Mouse (Mus musculus) forebrain, postnatal 0 days (tissue): ENCODE measurements at regions not wholly inside any gene's neighbourhood (a gene's known extent, or its start where the extent isn't known, plus 50 kb on each side); places are given as distances from the start of the nearest gene placed in this dataset.

Experiments used
- ATAC-seq: fragments of 200-750 bp; cut with Nextera tagmentation; 2 replicates; pipeline ENCODE4 v1.8.0; 2017; ENCODE audit warnings: mild to moderate bottlenecking, moderate library complexity
- DNase-seq: peaks from one replicate; pipeline ENCODE4 v3.0.0-alpha.2; 2015
- H3K27ac ChIP-seq: fragments of 300-500 bp; sonication (generic); 2 replicates; pipeline ENCODE4 v1.5.1; 2014; ENCODE audit warnings: low read depth, mild to moderate bottlenecking, antibody characterized with exemption, low read length, moderate library complexity, mixed read lengths
- H3K27me3 ChIP-seq: fragments of 300-500 bp; sonication (generic); 2 replicates; pipeline ENCODE4 v1.6.1; 2014; ENCODE audit warnings: mild to moderate bottlenecking, low read length, mixed read lengths; ENCODE audit not compliant: insufficient read depth
- H3K36me3 ChIP-seq: fragments of 300-500 bp; sonication (generic); 2 replicates; pipeline ENCODE4 v1.6.1; 2014; ENCODE audit warnings: mild to moderate bottlenecking, moderate library complexity; ENCODE audit not compliant: insufficient read depth
- H3K4me1 ChIP-seq: fragments of 300-500 bp; sonication (generic); 2 replicates; pipeline ENCODE4 v1.6.1; 2014; ENCODE audit warnings: antibody characterized with exemption; ENCODE audit not compliant: insufficient read depth
- H3K4me2 ChIP-seq: fragments of 300-500 bp; sonication (generic); 2 replicates; pipeline ENCODE4 v1.6.1; 2014; ENCODE audit warnings: low read depth, mild to moderate bottlenecking, moderate library complexity
- H3K4me3 ChIP-seq: fragments of 300-500 bp; sonication (generic); 2 replicates; pipeline ENCODE4 v1.5.1; 2014; ENCODE audit warnings: low read depth, low read length, mixed read lengths
- H3K9ac ChIP-seq: fragments of 300-500 bp; sonication (generic); 2 replicates; pipeline ENCODE4 v1.6.1; 2014; ENCODE audit warnings: mild to moderate bottlenecking
- H3K9me3 ChIP-seq: fragments of 300-500 bp; sonication (generic); 2 replicates; pipeline ENCODE4 v1.6.1; 2016; ENCODE audit warnings: low read length
- CTCF ChIP-seq: sonication (generic); IDR thresholded peaks from 2 replicates; pipeline ENCODE4 v1.5.1; 2016; ENCODE audit warnings: antibody characterized with exemption, control low read depth, low read depth
- WGBS: fragments of 180-500 bp; shearing (Covaris S2); extraction: QIAGEN DNeasy Blood & Tissue Kit; methylation state at CpG from one replicate; pipeline ENCODE4 v1.1.7; 2014; 5-methylcytosine and 5-hydroxymethylcytosine counted together

GRCm38 (mm10) chr8:80117328-80117727 is 59.5 kb upstream of the Hhip start:
- DNase-seq (no peak), ATAC-seq (no peak)
- no peak overlapping the region for H3K4me2 ChIP-seq
- H3K36me3 ChIP-seq, result no peaks in the 10 kb centered on the region
- H3K4me3 ChIP-seq, result no peak overlapping the region
- H3K27me3 ChIP-seq, result no peaks in the 10 kb centered on the region
- no peaks in the 10 kb centered on the region for H3K9me3 ChIP-seq
- no peak overlapping the region for H3K27ac ChIP-seq
- no peaks in the 10 kb centered on the region for H3K4me1 ChIP-seq
- TF ChIP-seq CTCF, result no peak
- WGBS, result 47% methylated on average over 4 of the region's 4 CpGs
- no peak overlapping the region for H3K9ac ChIP-seq
